Mouse (Mus musculus) cerebellum, postnatal 36 days (tissue): ENCODE measurements around the gene Ecm1.

ENCODE experiments used
- DNase-seq, 2 experiments: peaks; one replicate each; pipeline ENCODE4 v3.0.0; 2021 to 2022; ENCODE audit warnings: mixed read lengths in 2 of 2

Ecm1 gene

DNA sequence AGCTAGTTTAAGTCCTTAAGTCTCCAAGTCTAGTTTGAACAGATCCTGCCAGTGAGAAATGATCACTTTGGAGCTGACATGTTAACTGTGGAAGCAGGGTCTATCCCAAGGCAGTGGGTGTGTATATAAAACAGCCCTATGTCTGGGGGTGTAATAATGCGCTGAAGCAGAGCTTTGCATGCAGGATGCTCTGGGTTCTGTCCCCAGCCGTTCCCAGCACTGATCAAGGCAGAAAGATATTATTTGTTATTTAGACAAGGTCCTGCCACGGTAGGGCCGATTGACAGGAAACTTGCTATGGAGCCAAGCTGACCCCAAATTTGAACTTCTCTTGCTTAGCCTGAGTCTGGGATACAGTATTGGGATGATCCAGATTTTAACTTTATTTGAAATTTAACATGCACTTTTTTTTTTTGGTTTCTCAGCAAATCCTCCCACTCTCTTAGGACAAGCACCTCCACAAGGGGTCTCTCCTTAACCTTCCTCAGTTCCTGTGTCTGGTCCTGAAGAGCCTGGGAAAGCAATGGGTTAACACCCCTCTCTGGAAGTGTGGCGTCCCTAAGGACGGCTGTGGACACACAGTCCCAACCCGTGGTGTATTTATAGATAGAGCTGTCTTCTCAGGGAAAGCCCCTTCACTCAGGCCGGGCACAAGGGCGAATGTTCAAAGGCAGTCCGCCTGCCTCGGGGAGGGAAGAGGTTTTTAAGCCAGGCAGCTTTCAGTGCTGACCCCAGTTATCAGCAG, 50.0 kb downstream of the Ecm1 start:
- no peak for DNase-seq

DNA sequence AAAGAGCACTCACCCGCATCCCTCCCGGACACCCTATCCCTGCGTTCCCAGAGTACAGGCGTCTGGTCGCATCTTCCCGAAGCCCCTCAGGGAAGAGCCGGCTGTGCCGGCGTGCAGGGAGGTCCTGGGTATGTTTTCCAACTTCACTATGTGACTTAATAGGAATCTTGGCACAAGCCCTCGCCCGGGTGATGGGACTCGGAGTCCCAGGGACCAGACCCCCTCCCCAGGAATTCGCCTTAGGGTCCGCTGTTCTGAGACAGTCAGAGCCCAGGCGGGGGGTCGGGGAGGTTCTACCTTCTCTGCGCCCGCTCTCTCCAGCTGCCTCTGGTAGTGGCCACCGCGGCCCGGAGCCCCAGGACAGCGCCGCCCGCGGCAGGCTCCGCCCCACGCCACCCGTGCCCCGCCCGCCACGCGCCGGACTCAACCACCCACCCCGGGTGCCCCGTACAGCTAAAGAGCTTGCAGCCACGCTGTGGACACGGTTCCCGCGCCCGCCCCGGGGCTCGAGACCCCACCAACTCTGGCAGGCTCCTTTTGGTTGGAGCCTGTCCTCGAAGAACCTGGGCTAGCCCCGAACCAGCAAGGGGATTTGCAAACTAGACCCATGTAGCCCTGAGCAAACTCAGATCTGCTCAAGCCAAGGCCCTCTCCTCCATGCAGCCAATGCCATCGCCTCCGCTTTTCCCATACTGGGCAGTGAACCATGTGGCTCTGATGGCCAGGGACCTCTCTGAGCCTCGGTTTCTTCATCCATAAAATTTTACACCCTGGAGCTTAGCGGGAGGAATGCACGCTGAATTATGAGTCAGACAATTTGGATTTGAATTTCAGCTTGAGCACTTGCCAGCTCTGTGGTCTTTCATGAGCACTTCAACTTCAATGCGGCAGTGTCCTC, 51.6 kb downstream of the Ecm1 start, which contains the start of gene Adamtsl4:
TSS of gene Adamtsl4 (minus strand) at position 394 of the 898 bp plus-strand sequence.
- peak; percentile 61 to 74 for DNase-seq

DNA sequence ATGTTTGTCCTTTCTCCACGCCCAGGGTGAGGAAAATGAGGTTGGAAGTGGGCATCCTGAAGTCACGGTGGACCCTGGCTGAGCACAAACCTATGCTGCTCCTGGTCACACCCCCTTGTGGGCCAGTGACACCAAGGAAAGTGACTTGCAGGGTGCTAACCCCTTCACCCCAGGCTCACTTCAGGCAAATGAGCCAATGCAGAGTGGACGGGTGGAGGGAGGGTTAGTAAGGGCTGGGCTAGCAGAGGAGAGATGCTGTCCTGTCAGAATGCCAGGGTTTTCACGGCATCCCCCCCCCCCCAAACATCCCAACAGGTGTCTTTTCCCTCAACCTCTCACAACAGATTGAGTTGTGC, 52.2 kb downstream of the Ecm1 start:
- DNase-seq, result no peak

DNA sequence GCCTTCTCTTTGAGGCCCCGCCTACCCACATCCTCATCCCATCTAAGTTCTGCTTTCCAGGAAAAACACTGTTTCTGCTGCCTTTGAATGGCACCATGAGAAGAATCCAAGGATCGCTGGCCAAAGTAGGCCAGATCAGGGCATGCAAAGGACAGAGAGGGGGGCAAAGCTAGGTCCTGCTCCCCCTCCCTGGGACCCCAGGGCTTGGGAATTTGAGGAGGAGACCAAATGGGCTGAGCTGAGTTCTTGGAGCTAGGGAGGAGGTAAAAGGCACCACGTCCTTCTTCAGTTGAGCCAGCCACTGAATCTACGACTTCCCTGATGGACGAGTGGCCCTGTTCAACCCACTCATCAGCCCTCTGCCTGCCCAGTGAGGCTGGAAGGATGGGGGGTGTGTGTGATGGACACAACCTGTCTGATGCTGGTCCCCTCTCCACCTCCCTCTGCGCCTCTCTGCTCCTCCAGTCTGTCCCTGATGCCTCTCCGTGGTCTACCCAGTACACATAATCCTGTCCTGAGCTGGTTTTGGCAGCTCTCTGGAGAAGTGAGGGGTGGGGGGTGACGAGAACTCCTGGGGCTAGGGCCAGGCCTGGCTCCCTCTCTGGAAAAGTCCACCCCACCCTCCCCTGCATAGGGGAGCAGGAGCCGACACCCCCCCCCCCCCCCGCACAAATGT, 52.7 kb downstream of the Ecm1 start:
- DNase-seq, result no peak

DNA sequence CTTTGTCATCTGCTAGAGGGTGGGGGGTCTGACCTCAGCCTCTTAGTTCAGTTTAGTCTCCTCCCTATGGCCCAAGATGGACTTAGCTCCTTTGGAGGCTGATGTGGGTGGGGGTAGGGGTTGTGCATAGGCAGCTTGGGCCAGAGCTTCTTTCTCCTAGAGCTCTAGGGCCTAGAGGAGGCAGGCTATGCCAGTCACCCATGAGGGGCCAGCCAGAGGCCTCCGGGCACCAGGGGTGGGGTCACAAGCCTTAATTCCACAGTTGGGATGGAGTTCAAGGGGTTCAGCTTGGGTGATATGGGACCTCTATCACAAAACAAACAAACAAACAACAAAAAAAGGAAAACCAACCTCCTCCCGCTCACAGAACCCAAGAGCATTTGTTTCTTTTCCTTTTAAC, 53.7 kb downstream of the Ecm1 start:
- DNase-seq, result no peak

DNA sequence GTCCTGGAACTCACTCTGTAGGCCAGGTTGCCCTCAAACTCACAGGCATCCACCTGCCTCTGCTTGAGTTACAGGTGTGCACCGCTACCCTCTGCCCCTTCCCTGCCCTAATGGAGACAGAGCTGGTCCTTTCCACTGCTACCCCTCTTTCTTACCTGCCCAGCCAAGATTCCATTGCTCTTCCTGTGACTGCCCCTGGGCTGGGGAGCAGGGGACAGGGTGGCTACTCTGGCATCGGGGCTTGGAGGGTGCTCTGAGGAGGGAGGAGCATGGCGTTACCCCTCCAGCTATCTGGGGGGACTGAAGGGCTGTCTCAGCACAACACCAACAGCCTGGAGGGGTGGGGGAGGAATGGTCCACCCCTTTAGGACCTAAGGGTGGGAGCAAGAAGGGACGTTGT, 54.1 kb downstream of the Ecm1 start:
- DNase-seq, result no peak

DNA sequence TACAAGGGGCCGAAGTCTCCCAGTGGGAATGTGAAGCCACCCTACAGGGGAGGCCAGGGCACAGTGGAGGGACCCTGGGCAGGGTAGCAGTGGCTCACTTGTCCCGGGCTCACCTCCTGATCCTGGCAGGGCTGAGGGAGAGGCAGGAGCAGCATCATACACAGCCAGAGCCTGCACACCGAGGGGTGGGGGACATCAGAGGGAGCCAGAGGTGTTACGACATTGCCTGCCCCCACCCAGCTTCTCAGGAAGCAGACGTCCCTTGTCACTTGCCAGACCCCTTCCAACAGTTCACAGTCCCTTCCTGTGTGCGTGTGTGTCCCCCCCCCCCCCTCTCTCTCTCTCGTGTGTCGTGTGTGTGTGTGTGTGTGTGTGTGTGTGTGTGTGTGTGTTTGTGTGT, 54.5 kb downstream of the Ecm1 start:
- no peak for DNase-seq
